Mouse (Mus musculus) forebrain, embryonic 16.5 days (tissue): ENCODE measurements around the gene Trak1. TPM values are rescaled to one million over a fixed set of nuclear protein-coding genes. Genes with fewer than 3 reads are reported as not detected.

Experiments
- ATAC-seq: fragments of 200-750 bp; cut with Nextera tagmentation; 2 replicates; pipeline ENCODE4 v1.8.0; 2017; ENCODE audit warnings: mild to moderate bottlenecking, moderate library complexity
- H3K27ac ChIP-seq: fragments of 300-500 bp; sonication (generic); 2 replicates; pipeline ENCODE4 v1.5.1; 2014; ENCODE audit warnings: low read length, control low read depth
- H3K27me3 ChIP-seq: fragments of 300-500 bp; sonication (generic); replicated peaks from 2 replicates; pipeline ENCODE4 v1.6.1; 2014; ENCODE audit warnings: low read length; ENCODE audit not compliant: control insufficient read depth, insufficient read depth
- H3K36me3 ChIP-seq: fragments of 300-500 bp; sonication (generic); 2 replicates; pipeline ENCODE4 v1.6.1; 2014; ENCODE audit not compliant: control insufficient read depth, insufficient read depth
- H3K4me1 ChIP-seq: fragments of 300-500 bp; sonication (generic); replicated peaks from 2 replicates; pipeline ENCODE4 v1.6.1; 2014; ENCODE audit warnings: low read length; ENCODE audit not compliant: control insufficient read depth, insufficient read depth
- H3K4me2 ChIP-seq: fragments of 300-500 bp; sonication (generic); 2 replicates; pipeline ENCODE4 v1.6.1; 2014; ENCODE audit warnings: mild to moderate bottlenecking, low read length, control low read depth
- H3K4me3 ChIP-seq: fragments of 300-500 bp; sonication (generic); replicated peaks from 2 replicates; pipeline ENCODE4 v1.5.1; 2014; ENCODE audit warnings: mild to moderate bottlenecking, low read length, control low read depth
- H3K9ac ChIP-seq: fragments of 300-500 bp; sonication (generic); replicated peaks from 2 replicates; pipeline ENCODE4 v1.6.1; 2014; ENCODE audit warnings: low read depth, low read length, control low read depth
- H3K9me3 ChIP-seq: fragments of 300-500 bp; sonication (generic); 2 replicates; pipeline ENCODE4 v1.6.1; 2016; ENCODE audit warnings: low read length; ENCODE audit not compliant: control insufficient read depth
- WGBS: fragments of 180-500 bp; shearing (Covaris S2); extraction: QIAGEN DNeasy Blood & Tissue Kit; methylation state at CpG from one replicate; pipeline ENCODE4 v1.1.7; 2014; 5-methylcytosine and 5-hydroxymethylcytosine counted together
- polyA plus RNA-seq: library from polyadenylated mRNA; unstranded; fragments of >200 nt; fragmentation: Nextera tagmentation; extraction: Ambion mirVana; gene quantifications from 2 replicates; pipeline ENCODE4 v1.2.1, GENCODE M21; 2015

Gene Trak1
- polyA plus RNA-seq, 1 experiment from 2014 or later = 85.1 TPM

GRCm38 (mm10) chr9:121312237-121312891 is 15.1 kb downstream of the Trak1 start:
- no peaks in the 10 kb centered on the region for H3K9me3 ChIP-seq
- H3K9ac ChIP-seq = peak overlapping the region; percentile 19; the same call in 1 of the 2 replicates
- peaks cover 67% of the 10 kb centered on the region for H3K4me1 ChIP-seq
- no peaks in the 10 kb centered on the region for H3K27me3 ChIP-seq
- WGBS = 15% methylated on average over 10 of the region's 10 CpGs
- H3K4me2 ChIP-seq = no peak overlapping the region
- 0 out of 2 replicates have a peak, but pooled peaks have one; percentile 34 for ATAC-seq
- H3K4me3 ChIP-seq = no peak overlapping the region
- no peaks in the 10 kb centered on the region for H3K36me3 ChIP-seq
- H3K27ac ChIP-seq = peak overlapping the region; percentile 83

DNA sequence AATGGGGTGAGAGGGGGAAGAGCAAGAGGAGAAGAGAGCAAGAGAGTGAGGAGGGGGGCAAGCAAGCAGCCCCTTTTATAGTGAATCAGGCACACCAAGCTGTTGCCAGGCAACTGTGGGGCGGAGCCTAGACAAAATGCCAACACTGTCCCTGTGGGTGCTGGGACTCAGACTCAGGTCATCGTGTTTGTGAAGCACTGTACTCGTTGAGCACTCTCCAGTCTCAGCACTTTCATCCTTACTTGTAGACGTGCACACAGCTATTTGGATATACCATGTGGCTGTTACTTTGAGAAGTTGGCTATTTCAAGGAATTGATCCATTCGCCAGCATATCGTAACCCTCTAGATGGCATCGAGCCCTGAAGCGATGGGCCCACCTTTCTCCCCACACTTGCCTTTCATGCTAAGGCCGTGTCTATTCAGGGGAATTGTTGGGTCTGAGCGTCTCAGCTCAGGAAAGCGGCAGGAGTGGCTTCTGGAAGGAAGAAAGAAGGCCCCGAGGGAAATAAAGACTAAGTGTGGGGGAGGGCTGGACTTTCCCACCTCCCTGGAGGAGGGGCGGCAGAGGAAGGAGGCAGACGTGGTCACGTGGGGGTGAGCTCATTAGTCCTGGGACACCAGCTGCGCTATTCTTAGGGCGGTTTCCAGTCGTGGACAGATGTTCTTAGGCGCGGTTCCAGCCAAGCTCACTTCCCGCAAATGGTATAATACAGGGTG is 16.5 kb downstream of the Trak1 start:
- Histone ChIP-seq H3K9me3 (no peaks in the 10 kb centered on the region), H3K4me2 (peak overlapping the region; percentile 42), H3K4me1 (peaks cover 71% of the 10 kb centered on the region), H3K4me3 (peak overlapping the region; percentile 21), H3K27me3 (no peaks in the 10 kb centered on the region), H3K9ac (peak overlapping the region; percentile 24), H3K36me3 (no peaks in the 10 kb centered on the region), H3K27ac (peak overlapping the region; percentile 83)
- ATAC-seq = peak; percentile 36
- under 1% methylated on average over 21 of the region's 21 CpGs for WGBS

DNA sequence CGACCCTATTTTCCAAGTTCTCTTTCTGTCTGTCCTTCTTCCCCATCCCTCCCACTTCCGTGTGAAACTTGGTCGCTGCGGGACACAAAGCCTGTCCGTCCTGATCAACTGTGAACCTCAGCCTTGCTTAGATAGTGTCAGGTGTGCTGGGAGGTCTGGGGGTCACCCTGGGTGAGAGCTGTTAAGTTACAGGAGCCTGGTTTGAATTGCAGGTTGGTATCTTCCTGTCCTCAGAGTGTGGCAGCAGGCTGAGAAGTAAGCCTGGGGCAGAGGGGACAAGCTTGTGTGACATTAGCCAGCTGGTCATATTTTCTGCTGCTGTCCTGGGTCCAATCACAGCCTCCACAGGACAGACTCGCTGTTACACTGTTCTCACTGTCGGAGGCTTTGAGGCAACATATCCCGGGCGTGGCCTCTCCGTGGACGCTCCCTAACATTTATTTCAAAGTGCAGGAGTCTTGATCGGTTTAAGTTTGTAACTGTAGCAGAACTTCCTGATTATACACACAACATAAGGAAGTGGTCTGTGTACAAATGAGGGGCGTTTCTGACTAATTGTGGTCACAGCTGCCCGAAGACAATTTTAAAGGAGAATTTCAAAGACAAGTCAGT is 17.3 kb downstream of the Trak1 start:
- H3K4me1 ChIP-seq = peaks cover 69% of the 10 kb centered on the region
- H3K27me3 ChIP-seq = no peaks in the 10 kb centered on the region
- H3K4me2 ChIP-seq = peak overlapping the region; percentile 42
- peak overlapping the region; percentile 83 for H3K27ac ChIP-seq
- peak overlapping the region; percentile 15 for H3K9ac ChIP-seq
- no peaks in the 10 kb centered on the region for H3K9me3 ChIP-seq
- H3K36me3 ChIP-seq = no peaks in the 10 kb centered on the region
- 11% methylated on average over 14 of the region's 14 CpGs for WGBS
- peak overlapping the region; percentile 21; the same call in 1 of the 2 replicates for H3K4me3 ChIP-seq
- no peak for ATAC-seq

GRCm38 (mm10) chr9:121315901-121316595 is 18.7 kb downstream of the Trak1 start:
- Histone ChIP-seq H3K4me2 (no peak overlapping the region), H3K36me3 (no peaks in the 10 kb centered on the region), H3K4me1 (peaks cover 64% of the 10 kb centered on the region), H3K27me3 (no peaks in the 10 kb centered on the region), H3K9ac (no peak overlapping the region), H3K4me3 (no peak overlapping the region), H3K27ac (peak overlapping the region; percentile 73), H3K9me3 (no peaks in the 10 kb centered on the region)
- WGBS = 55% methylated on average over 4 of the region's 4 CpGs
- ATAC-seq = no peak

GRCm38 (mm10) chr9:121316621-121317405 is 19.5 kb downstream of the Trak1 start:
- H3K4me3 ChIP-seq = no peak overlapping the region
- no peak overlapping the region for H3K4me2 ChIP-seq
- 50% methylated on average over 12 of the region's 12 CpGs for WGBS
- H3K4me1 ChIP-seq = peaks cover 59% of the 10 kb centered on the region
- H3K36me3 ChIP-seq = no peaks in the 10 kb centered on the region
- H3K27me3 ChIP-seq = no peaks in the 10 kb centered on the region
- H3K9me3 ChIP-seq = no peaks in the 10 kb centered on the region
- ATAC-seq = no peak
- H3K9ac ChIP-seq = no peak overlapping the region
- H3K27ac ChIP-seq = peak overlapping the region; percentile 73

DNA sequence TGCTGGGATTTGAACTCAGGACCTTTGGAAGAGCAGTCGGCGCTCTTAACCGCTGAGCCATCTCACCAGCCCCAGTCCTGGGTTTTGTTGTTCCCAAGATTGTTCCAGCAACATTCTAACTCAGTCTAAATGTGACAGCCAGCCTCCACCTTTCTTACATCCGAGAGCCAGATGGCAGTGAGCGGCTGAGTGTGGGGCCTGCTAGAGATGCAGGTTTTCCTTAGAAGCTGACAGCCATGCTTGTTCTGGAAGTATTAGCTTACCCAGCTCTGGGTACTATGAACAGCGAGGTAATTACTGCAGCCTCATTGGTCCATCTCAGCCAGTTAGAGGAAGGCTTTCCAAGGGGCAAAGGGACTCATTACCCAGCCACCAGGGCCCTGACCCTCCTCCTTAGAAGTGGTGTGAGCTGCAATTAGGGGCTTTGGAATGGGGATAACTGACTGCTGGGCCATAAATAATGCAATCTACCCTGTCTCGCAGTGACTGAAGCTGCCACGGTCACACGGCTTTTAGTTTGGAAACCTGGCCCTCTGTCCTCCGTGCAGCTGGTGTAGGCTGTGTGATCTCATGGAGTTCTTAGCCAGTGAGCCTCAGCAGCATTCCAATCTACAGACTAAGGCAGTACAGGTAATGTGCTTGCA is 22.1 kb downstream of the Trak1 start:
- H3K9ac ChIP-seq = no peak overlapping the region
- no peaks in the 10 kb centered on the region for H3K36me3 ChIP-seq
- H3K27me3 ChIP-seq = no peaks in the 10 kb centered on the region
- no peak overlapping the region for H3K4me3 ChIP-seq
- H3K9me3 ChIP-seq = no peaks in the 10 kb centered on the region
- H3K27ac ChIP-seq = peak overlapping the region; percentile 64
- 29% methylated on average over 10 of the region's 10 CpGs for WGBS
- H3K4me1 ChIP-seq = peaks cover 33% of the 10 kb centered on the region
- peak; percentile 61 for ATAC-seq
- H3K4me2 ChIP-seq = no peak overlapping the region

DNA sequence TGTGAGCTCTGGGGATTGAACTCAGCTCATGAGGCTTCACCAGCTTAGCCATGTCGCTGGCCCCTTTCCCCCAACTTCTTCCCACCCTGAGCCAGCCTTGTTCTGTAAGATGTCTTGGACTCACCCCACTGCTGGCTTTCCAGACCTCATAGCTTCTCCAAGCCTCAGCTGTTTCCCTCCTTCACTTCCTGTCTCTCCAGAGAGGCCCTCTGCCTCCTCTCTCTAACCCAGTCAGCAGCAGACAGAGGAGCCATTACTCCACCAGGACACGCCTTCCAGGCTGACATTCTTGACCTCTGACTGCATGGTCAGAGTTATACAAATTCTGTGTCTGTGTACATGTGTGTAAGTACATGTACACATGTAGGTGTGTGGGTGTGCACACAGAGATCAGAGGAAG is 23.1 kb downstream of the Trak1 start:
- no peaks in the 10 kb centered on the region for H3K27me3 ChIP-seq
- H3K9ac ChIP-seq = no peak overlapping the region
- H3K4me1 ChIP-seq = peaks cover 26% of the 10 kb centered on the region
- no peaks in the 10 kb centered on the region for H3K36me3 ChIP-seq
- no peak overlapping the region for H3K4me3 ChIP-seq
- H3K4me2 ChIP-seq = no peak overlapping the region
- no peak for ATAC-seq
- 84% methylated on average over 2 of the region's 2 CpGs for WGBS
- no peaks in the 10 kb centered on the region for H3K9me3 ChIP-seq
- no peak overlapping the region for H3K27ac ChIP-seq

DNA sequence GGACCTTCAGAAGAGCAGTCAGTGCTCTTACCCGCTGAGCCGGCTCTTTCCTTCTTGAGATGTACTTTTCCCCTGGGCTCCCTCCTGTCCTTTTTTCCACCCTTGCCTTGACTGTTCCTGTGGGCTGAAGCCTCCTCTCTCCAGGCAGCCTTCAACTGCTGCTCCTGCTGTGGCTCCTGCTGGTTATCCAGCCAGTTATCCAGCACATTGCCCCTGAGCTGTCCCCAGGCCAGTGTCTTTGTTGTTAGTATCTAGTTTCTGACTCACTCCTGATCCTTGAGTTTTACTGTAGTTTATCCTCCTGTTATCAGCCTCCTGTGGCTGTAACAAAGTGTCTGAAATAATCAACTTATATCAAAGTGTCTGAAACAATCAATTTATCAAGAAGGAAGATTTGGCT is 23.8 kb downstream of the Trak1 start:
- Histone ChIP-seq H3K27ac (no peak overlapping the region), H3K9ac (no peak overlapping the region), H3K9me3 (no peaks in the 10 kb centered on the region), H3K4me3 (no peak overlapping the region), H3K27me3 (no peaks in the 10 kb centered on the region), H3K4me2 (no peak overlapping the region), H3K4me1 (peaks cover 21% of the 10 kb centered on the region), H3K36me3 (no peaks in the 10 kb centered on the region)
- WGBS = 89% methylated on average over 2 of the region's 2 CpGs
- ATAC-seq = no peak
